In the genomic region with DNA sequence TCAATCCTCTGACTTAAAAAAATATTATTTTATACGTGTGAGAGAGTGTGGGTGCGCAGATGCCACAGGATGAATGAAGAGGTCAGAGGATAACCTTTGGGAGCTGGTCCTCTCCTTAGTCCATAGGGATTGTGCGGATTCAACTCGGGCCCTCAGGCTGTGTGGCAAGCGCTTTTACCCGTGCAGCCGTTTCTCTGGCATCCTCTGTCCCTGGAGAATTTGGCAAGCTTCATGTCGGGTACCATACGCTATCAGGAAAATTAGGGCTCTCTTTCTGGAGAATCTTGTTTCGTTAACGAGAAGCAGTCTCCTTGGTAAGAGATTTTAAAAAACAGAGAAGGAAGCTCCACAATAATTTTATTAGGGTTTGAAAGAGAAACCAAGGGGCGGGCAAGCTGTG, we compare ENCODE assay signal across 33 mouse cellular contexts. TPM values are rescaled to one million over a fixed set of nuclear protein-coding genes. Genes with fewer than 3 reads are reported as not detected.
"Had no signal": no experiment of that assay in that cellular context is flagged by ENCODE, and none has a peak within 500 bp of the region (broad histone marks: within the 10 kb centered on the region; RNA-seq: fewer than 3 reads in every experiment).

No protein-coding gene starts in this region.

- DNase-seq: gastrocnemius, postnatal 14 days; gastrocnemius, postnatal 36 days; heart, adult 18-20 months; heart, postnatal 14 days; heart, postnatal 36 days; kidney, adult 11 months; kidney, adult 2 months; kidney, adult 9 months; kidney, postnatal 14 days; kidney, postnatal 36 days; layer of hippocampus, adult 9-11 months; layer of hippocampus, postnatal 36 days; left cerebral cortex, postnatal 4 days had no signal

- H3K27ac ChIP-seq: heart, embryonic 13.5 days; heart, embryonic 15.5 days; hindbrain, embryonic 13.5 days; hindbrain, embryonic 15.5 days; hindbrain, postnatal 0 days; kidney, embryonic 15.5 days; kidney, postnatal 0 days; limb, embryonic 13.5 days; limb, embryonic 15.5 days; liver, embryonic 12.5 days; liver, embryonic 14.5 days had no signal

- H3K9ac ChIP-seq: heart, embryonic 13.5 days; heart, embryonic 15.5 days; hindbrain, embryonic 13.5 days; hindbrain, embryonic 15.5 days; kidney, embryonic 15.5 days; limb, embryonic 13.5 days; limb, embryonic 15.5 days; liver, embryonic 12.5 days; liver, embryonic 14.5 days had no signal

- H3K4me3 ChIP-seq: heart, embryonic 13.5 days; heart, embryonic 15.5 days; hindbrain, embryonic 13.5 days; hindbrain, embryonic 15.5 days; kidney, embryonic 15.5 days; limb, embryonic 13.5 days; limb, embryonic 15.5 days; liver, embryonic 12.5 days had no signal

- H3K4me2 ChIP-seq: heart, embryonic 11.5 days; heart, embryonic 13.5 days; heart, embryonic 15.5 days; hindbrain, embryonic 13.5 days; hindbrain, embryonic 15.5 days; kidney, embryonic 15.5 days; limb, embryonic 13.5 days; limb, embryonic 15.5 days; liver, embryonic 12.5 days had no signal

- H3K4me1 ChIP-seq: heart, embryonic 15.5 days; hindbrain, embryonic 15.5 days; kidney, embryonic 15.5 days; limb, embryonic 15.5 days; liver, embryonic 12.5 days had no signal

- H3K27me3 ChIP-seq: heart, embryonic 13.5 days; heart, embryonic 15.5 days; hindbrain, embryonic 13.5 days; hindbrain, embryonic 15.5 days; kidney, embryonic 15.5 days; limb, embryonic 13.5 days; liver, embryonic 12.5 days had no signal

- ATAC-seq: hindbrain, postnatal 0 days; intestine, embryonic 16.5 days; liver, embryonic 12.5 days had no signal

- H3K36me3 ChIP-seq: heart, embryonic 13.5 days; heart, embryonic 15.5 days; hindbrain, embryonic 13.5 days; hindbrain, embryonic 15.5 days; kidney, embryonic 15.5 days; limb, embryonic 13.5 days; limb, embryonic 15.5 days; liver, embryonic 12.5 days had no signal

- H3K9me3 ChIP-seq: heart, embryonic 13.5 days; heart, embryonic 15.5 days; hindbrain, embryonic 13.5 days; hindbrain, embryonic 15.5 days; kidney, embryonic 15.5 days; limb, embryonic 13.5 days; limb, embryonic 15.5 days; liver, embryonic 12.5 days had no signal

RNA-seq across cellular contexts. Expression of a gene that starts 15.3 kb away (rescaled TPM):
- total RNA-seq: gastrocnemius, adult 18-20 months; gastrocnemius, adult 8-10 months; gastrocnemius, postnatal 14 days; gastrocnemius, postnatal 36 days; heart, adult 18-20 months; heart, postnatal 14 days; heart, postnatal 36 days; hematopoietic stem cell, adult 5-6 weeks; liver, adult 2 months had no signal
- polyA plus RNA-seq: gonadal fat pad, adult 2 months; heart, postnatal 0 days; intestine, embryonic 14.5 days; kidney, adult 2 months; liver, adult 2 months; liver, embryonic 12.5 days; liver, embryonic 14.5 days had no signal
